Mouse (Mus musculus) heart, adult 2 months (tissue): ENCODE measurements around the gene Mef2a.

Experiments
- CTCF ChIP-seq: fragments of 200-600 bp; IDR thresholded peaks from 2 replicates; pipeline ENCODE4 v1.8.1; 2022; ENCODE audit warnings: antibody characterized with exemption, mild to moderate bottlenecking, moderate library complexity
- EP300 ChIP-seq: fragments of 200-500 bp; IDR thresholded peaks from 2 replicates; pipeline ENCODE4 v1.6.1; 2011; ENCODE audit warnings: low read depth, low read length, control low read depth; ENCODE audit not compliant: insufficient read depth
- POLR2A ChIP-seq: fragments of 200-500 bp; IDR thresholded peaks from 2 replicates; pipeline ENCODE4 v1.6.1; 2011; ENCODE audit warnings: mild to moderate bottlenecking, low read depth, low read length, control low read depth; ENCODE audit not compliant: insufficient read depth

DNA sequence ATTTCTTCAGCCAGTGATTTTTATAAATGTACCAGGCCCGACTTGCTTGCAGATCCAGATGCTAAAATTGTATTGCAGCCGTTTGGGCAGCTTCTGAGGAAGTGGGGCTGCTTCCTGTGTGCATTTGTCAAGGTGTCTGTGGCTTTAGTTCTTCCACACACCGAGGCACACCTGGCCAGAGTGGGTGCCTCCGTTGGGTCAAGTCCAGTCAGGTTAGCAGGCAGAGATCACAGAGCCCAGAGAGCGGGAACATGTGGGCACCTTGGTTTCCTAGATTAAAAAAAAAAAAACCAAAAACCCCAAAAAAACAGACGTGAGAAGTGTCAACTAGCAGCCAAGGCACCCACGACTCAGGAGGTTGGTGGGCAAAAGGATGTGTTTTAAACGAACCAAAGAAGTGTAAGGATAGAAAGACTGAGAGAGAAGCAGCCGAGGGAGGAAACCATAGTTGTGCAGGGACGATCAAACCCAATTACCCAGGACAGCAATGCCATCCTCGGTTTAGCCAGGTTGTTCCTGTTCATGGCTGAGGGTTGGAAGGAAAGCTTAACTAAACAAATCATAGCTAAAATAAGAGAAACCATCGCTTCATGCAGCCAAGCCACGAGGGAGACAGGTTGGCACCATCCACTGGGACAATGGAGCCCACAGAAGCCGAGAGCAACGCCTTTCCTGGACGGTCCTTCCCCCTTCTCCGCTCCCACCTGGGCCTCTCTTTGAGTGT, 47.1 kb upstream of the Mef2a start:
- TF ChIP-seq EP300: no peak
- no peak for TF ChIP-seq POLR2A
- TF ChIP-seq CTCF: no peak
